In the genomic region with DNA sequence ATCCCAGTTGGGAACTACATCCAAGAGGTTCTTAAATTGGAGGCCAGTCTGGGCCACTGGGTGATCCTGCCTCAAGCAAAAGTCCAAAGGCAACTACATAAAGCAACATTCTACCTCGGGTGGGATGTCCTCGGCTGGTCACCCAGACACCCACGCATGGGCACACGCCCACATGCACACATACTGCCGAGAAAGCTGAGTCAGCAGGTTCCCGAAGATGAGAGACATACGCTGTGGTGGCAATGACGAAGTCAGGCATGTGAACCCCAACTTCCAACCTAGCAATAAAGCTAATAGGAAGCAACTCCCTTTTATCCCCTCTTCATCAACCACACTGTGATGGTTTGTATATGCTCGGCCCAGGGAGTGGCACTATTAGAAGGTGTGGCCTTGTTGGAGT, we compare ENCODE assay signal across 19 mouse cellular contexts.
DNase-seq lines count a peak whose midpoint lies in the region; ATAC-seq lines count a peak whose summit lies in the region.
"Had no signal": no experiment of that assay in that cellular context is flagged by ENCODE, and none has a peak within 500 bp of the region (broad histone marks: within the 10 kb centered on the region; RNA-seq: fewer than 3 reads in every experiment).

No protein-coding gene starts in this region.

- H3K4me2 ChIP-seq in hindbrain, embryonic 14.5 days (replicated peaks), result no peak overlapping the region
- H3K4me2 ChIP-seq in liver, embryonic 11.5 days, result peak overlapping the region; percentile 49
- H3K4me2 ChIP-seq: hindbrain, embryonic 13.5 days; kidney, embryonic 15.5 days; limb, embryonic 13.5 days; neural tube, embryonic 13.5 days had no signal

- intact Hi-C loops in heart, postnatal 10 days (cut with DNase I), result no loop called here

- no peak overlapping the region for H3K9ac ChIP-seq in hindbrain, embryonic 14.5 days
- H3K9ac ChIP-seq in liver, embryonic 11.5 days (ENCODE audit: low read depth, low read length), result no peak overlapping the region
- H3K9ac ChIP-seq: hindbrain, embryonic 13.5 days; kidney, embryonic 15.5 days; limb, embryonic 13.5 days; neural tube, embryonic 13.5 days had no signal

- peaks cover 8% of the 10 kb centered on the region; the same call in 1 of the 2 replicates for H3K36me3 ChIP-seq in heart, embryonic 10.5 days
- H3K36me3 ChIP-seq in hindbrain, embryonic 10.5 days, result peaks cover 6% of the 10 kb centered on the region
- no peaks in the 10 kb centered on the region for H3K36me3 ChIP-seq in hindbrain, embryonic 14.5 days (replicated peaks; ENCODE audit: control insufficient read depth, insufficient read depth)
- H3K36me3 ChIP-seq in liver, embryonic 11.5 days (ENCODE audit: control insufficient read depth, insufficient read depth, low read length), result no peaks in the 10 kb centered on the region
- peaks cover 85% of the 10 kb centered on the region for H3K36me3 ChIP-seq in megakaryocyte, embryonic 14.5 days (replicated peaks; ENCODE audit: low read length)
- H3K36me3 ChIP-seq: hindbrain, embryonic 13.5 days; kidney, embryonic 15.5 days; limb, embryonic 13.5 days; neural tube, embryonic 13.5 days had no signal

- ATAC-seq in hindbrain, embryonic 14.5 days (ENCODE audit: low FRiP score), result no peak
- ATAC-seq in liver, embryonic 11.5 days (replicated peaks; ENCODE audit: low FRiP score), result no peak
- ATAC-seq: intestine, embryonic 16.5 days; lung, postnatal 0 days had no signal

- peak overlapping the region; percentile 73; the same call in 1 of the 2 replicates for H3K27ac ChIP-seq in heart, embryonic 10.5 days
- H3K27ac ChIP-seq in hindbrain, embryonic 10.5 days, result peak overlapping the region; percentile 29; the same call in 1 of the 2 replicates
- no peak overlapping the region for H3K27ac ChIP-seq in hindbrain, embryonic 14.5 days
- H3K27ac ChIP-seq in liver, embryonic 11.5 days (ENCODE audit: low read depth, low read length), result peak overlapping the region; percentile 40; the same call in 1 of the 2 replicates
- H3K27ac ChIP-seq: hindbrain, embryonic 13.5 days; kidney, embryonic 15.5 days; limb, embryonic 13.5 days; neural tube, embryonic 13.5 days had no signal

- H3K27me3 ChIP-seq in heart, embryonic 10.5 days (ENCODE audit: insufficient read depth, poor library complexity, severe bottlenecking), result no peaks in the 10 kb centered on the region
- no peaks in the 10 kb centered on the region for H3K27me3 ChIP-seq in hindbrain, embryonic 10.5 days (ENCODE audit: insufficient read depth, poor library complexity, severe bottlenecking)
- H3K27me3 ChIP-seq in hindbrain, embryonic 14.5 days (ENCODE audit: control insufficient read depth, insufficient read depth, low read length), result no peaks in the 10 kb centered on the region
- no peaks in the 10 kb centered on the region for H3K27me3 ChIP-seq in liver, embryonic 11.5 days (replicated peaks; ENCODE audit: control insufficient read depth, insufficient read depth, low read length)
- no peaks in the 10 kb centered on the region for H3K27me3 ChIP-seq in megakaryocyte, embryonic 14.5 days (replicated peaks)
- H3K27me3 ChIP-seq: hindbrain, embryonic 13.5 days; kidney, embryonic 15.5 days; limb, embryonic 13.5 days; neural tube, embryonic 13.5 days had no signal

- H3K4me3 ChIP-seq in heart, embryonic 10.5 days, result no peak overlapping the region
- no peak overlapping the region for H3K4me3 ChIP-seq in hindbrain, embryonic 10.5 days
- no peak overlapping the region for H3K4me3 ChIP-seq in hindbrain, embryonic 14.5 days (replicated peaks; ENCODE audit: low read length)
- no peak overlapping the region for H3K4me3 ChIP-seq in liver, embryonic 11.5 days (ENCODE audit: low read depth, low read length)
- H3K4me3 ChIP-seq in megakaryocyte, embryonic 14.5 days (replicated peaks), result peak overlapping the region; percentile 87
- H3K4me3 ChIP-seq: hindbrain, embryonic 13.5 days; kidney, embryonic 15.5 days; limb, embryonic 13.5 days; neural tube, embryonic 13.5 days had no signal

- H3K9me3 ChIP-seq in heart, embryonic 10.5 days, result no peaks in the 10 kb centered on the region
- H3K9me3 ChIP-seq in hindbrain, embryonic 10.5 days, result peaks cover 8% of the 10 kb centered on the region; the same call in 1 of the 2 replicates
- H3K9me3 ChIP-seq in hindbrain, embryonic 14.5 days (ENCODE audit: control insufficient read depth, low read length), result no peaks in the 10 kb centered on the region
- H3K9me3 ChIP-seq in liver, embryonic 11.5 days (ENCODE audit: control insufficient read depth, low read length), result no peaks in the 10 kb centered on the region
- H3K9me3 ChIP-seq in megakaryocyte, embryonic 14.5 days, result peaks cover 9% of the 10 kb centered on the region
- H3K9me3 ChIP-seq: hindbrain, embryonic 13.5 days; kidney, embryonic 15.5 days; limb, embryonic 13.5 days; neural tube, embryonic 13.5 days had no signal

- peaks cover 65% of the 10 kb centered on the region for H3K4me1 ChIP-seq in heart, embryonic 10.5 days
- H3K4me1 ChIP-seq in hindbrain, embryonic 10.5 days (replicated peaks), result peaks cover 52% of the 10 kb centered on the region
- H3K4me1 ChIP-seq in hindbrain, embryonic 14.5 days (replicated peaks; ENCODE audit: control insufficient read depth, insufficient read depth, low read length), result peaks cover 12% of the 10 kb centered on the region; the same call in 1 of the 2 replicates
- peaks cover 43% of the 10 kb centered on the region for H3K4me1 ChIP-seq in liver, embryonic 11.5 days (replicated peaks; ENCODE audit: control insufficient read depth, insufficient read depth, low read length)
- H3K4me1 ChIP-seq in megakaryocyte, embryonic 14.5 days, result peaks cover 100% of the 10 kb centered on the region

- DNase-seq in heart, embryonic 10.5 days (ENCODE audit: low spot score), result no peak
- DNase-seq in heart, postnatal 10 days, result no peak
- DNase-seq in hindbrain, embryonic 10.5 days (ENCODE audit: low spot score), result no peak
- no peak for DNase-seq in hindbrain, embryonic 14.5 days (ENCODE audit: low spot score)
- no peak for DNase-seq in liver, embryonic 11.5 days (ENCODE audit: low spot score)
- DNase-seq in kidney, postnatal 14 days, result no peak
- no peak for DNase-seq in left cerebral cortex, adult 18-20 months (ENCODE audit: low spot score in 2 of 2)
- DNase-seq: adrenal gland, postnatal 36 days; cerebellum, adult 2 months; gastrocnemius, postnatal 36 days; spleen, adult 18-20 months; thymus, adult 2 months had no signal

- 85% methylated on average over 9 of the region's 9 CpGs for WGBS in heart, embryonic 10.5 days
- WGBS in hindbrain, embryonic 10.5 days, result 94% methylated on average over 9 of the region's 9 CpGs
- 93% methylated on average over 9 of the region's 9 CpGs for WGBS in hindbrain, embryonic 14.5 days
- 63% methylated on average over 9 of the region's 9 CpGs for WGBS in liver, embryonic 11.5 days
